Mouse (Mus musculus): Measurements from ENCODE around the gene Shf.

GRCm38 (mm10) chr2:122349136-122349785 is 19.7 kb downstream of the Shf start:
- TF ChIP-seq CTCF (IDR thresholded peaks at IDR 0.05; ENCODE audit: borderline replicate concordance, extremely low read depth, insufficient read depth, insufficient read length) (no peak), POLR2A (IDR thresholded peaks at IDR 0.05; ENCODE audit: borderline replicate concordance, extremely low read depth, insufficient read depth, insufficient read length, poor library complexity, severe bottlenecking) (no peak)
